Mouse (Mus musculus) retina, postnatal 1 day (tissue): ENCODE measurements around the gene Zfp426.
A peak's percentile ranks its signal among the peaks of the same experiment; 100 is the strongest.

Experiments
- DNase-seq: peaks from one replicate; pipeline ENCODE4 v3.0.0-alpha.2; 2012

Zfp426 gene

GRCm38 (mm10) chr9:20492527-20493233, at the start of gene Zfp426:
Gene Zfp426 (minus strand): TSS chr9:20492746.
- peak; percentile 94 for DNase-seq

DNA sequence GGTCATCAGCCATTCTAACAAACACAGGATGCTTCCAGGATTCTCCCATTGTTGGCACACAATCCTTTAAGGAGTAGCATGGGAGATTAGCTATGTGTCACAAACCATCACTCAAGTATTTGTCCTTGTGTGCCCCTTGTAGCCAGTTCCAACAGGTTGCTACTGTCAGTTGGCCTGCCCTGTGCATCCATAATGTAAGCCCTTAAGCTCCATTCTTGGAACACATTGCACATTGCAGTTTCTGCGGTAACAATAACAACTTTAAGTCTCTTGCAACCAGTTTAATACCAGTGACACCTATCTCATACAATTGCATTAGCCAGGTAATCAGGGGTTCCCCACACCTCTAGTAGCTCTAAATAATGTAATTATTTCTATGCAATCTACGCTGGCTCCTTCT, 44.1 kb upstream of the Zfp426 start:
- peak; percentile 36 for DNase-seq

DNA sequence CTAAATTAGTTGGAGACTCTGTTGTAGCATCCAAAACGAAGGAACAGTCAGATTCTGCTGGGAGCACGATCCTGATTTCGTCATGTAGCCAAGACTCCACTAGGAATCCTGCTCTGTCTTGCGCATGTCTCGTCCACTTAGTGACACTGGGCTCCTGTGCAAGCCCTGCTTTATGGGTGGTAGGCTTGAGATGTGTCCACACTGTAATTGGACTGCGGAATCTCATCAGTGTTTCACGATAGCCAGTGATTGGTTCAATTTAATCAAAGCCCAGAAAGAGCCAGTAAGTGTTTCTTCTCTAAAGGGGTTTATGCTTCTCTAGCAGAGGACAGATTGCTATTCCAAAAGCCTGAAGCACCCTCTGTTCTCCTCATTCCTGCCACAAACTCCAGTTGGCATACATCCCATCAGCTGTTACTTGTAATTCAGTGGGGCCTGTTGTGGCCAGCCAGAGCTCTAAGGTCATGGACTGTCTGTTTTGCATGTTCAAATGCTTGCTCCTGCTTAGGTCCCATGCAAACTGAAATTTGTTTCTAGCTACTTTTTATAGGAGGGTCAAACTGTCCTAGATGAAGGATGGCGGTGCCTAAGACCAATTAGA, 41.9 kb upstream of the Zfp426 start:
- DNase-seq = no peak

DNA sequence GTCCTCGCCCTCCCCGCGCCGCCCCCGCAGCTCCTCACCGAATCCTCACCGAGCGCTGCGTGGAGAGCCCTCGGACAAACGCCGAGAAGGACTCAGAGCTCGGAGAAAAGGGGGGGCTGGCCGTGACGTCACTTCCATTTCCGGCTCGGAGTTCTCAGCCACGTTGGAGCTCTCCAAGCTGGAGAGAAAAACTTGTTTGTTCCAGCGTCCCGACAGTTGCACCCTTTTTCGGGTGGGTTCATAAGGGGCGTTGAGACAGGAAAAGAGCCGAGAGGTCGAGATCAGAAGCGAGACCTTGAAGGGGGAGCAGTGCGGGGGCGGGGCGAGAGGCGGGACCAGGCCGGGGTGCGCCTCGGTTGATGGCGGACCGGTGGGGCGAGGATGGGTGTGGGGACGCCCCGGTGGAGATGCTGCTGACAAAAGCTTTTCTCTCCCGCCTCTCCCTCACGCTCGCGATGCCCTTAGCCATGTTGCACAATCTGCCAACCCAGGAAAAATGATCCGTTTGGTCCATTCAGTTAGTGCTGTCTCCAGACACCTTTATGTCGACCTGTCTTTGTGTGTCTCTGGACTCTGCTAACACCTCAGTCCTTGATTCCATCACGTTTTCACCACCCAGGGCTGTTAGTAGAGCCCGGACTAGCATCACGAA, 28.9 kb upstream of the Zfp426 start, which contains the start of gene Zfp266:
TSS of gene Zfp266 (minus strand) at position 112 of the 652 bp plus-strand sequence.
- DNase-seq = peak; percentile 94

DNA sequence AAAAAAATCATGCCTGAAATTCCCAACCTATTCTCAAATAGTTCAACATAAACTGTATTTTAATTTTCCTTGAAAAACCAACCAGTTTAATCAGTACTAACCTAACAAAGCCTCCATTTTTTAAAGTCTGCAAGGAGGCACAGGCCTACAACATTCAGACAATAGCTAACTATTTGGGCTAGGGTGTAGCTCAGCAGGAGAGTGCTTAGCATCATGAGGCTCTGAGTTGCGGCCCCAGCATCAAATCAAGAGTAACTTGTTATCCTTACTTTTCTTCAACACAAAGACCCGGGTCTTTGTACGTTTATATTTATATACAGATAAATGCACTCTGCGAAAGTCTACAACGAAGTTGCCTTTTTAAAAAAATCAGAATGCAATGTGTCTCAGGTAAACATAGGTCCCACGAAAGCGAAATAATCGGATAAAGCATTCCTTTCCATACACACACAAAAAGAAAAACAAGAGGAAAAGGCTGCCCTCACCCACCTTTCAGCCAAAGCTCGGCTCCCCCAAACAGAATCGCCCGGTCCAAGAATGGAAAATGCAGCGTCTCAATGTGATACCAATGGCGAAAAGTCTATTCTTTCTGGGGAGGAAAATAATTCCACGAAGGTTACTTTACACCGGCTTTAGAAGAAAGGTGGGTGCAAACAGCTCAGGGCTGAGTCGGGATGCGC, 28.1 kb upstream of the Zfp426 start:
- peak; percentile 22 for DNase-seq

DNA sequence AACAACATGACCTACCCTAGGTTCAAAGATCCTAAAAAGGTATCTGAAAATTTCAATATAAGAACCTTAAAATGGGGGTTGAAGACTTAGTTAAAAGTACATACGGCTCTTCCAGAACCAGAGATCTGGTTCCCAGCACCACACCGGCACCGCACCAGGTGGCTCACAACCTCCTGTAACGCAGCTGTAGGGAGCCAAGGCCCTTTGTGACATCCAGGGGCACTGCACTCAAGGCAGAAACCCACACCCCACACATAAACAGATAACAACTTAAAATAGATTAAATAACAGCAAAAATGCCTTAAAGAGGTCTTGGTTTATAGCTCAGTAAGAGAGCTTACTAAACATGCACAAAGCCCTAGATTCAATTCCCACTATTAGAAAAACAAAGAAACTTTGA, 27.4 kb upstream of the Zfp426 start:
- DNase-seq = no peak

DNA sequence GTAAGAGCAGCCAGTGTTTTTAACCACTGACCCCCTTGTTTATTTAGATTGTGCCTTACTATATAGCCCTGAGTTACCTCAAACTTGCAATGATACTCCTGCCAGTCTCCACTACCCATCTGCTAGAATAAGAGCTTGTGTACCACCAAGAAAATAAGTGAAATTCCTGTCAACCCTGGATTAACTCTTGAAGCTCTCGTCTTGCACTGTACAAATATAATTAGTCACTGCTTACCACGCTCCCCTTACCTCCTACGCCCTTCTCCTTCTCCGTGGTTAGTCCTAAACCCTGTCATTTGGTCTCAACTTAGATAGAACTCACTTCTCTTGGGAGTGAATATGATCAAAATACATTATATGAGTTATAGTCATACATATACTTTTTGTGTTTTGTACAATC, 26.2 kb upstream of the Zfp426 start:
- no peak for DNase-seq

DNA sequence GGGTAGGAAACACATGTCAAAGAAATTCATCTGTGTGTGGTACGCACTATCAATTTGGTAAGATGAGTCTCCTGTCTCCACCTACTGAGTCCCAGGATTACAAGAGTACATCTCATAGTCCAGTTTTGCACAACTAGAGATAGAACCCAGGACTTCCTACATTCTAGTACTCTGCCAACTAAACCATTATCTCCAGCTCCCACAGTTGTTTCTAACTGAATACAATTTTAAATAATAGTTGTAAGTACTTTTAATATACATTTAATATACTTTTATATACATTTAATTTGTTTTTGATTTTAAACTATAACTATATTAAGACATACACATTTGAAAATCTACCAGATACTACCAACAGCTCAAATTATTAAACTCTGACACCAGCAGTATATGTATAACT, 25.2 kb upstream of the Zfp426 start:
- no peak for DNase-seq

GRCm38 (mm10) chr9:20514016-20514415, 21.5 kb upstream of the Zfp426 start:
- no peak for DNase-seq

- DNase-seq = no peak
These were observed 20.2 kb upstream of the Zfp426 start for GRCm38 (mm10) chr9:20512714-20513113.

DNA sequence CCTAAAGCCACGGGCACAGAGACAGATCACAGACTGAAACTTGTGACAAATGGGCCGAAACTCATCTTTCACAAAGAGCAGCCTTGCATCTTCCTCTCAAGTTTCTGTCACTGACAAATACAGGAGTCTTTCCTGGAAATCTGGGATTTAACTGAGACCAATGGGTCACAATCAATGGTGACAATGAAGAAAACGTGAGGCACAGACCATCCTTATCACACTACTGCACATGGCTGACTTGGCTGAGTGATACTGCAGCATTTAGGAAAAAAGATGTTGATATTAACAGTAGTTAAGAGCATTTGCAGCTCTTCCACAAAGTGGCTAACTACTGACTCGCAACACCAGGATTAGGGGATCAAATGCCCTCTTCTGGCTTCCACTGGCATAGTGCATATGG, 19.1 kb upstream of the Zfp426 start:
- DNase-seq = no peak

DNA sequence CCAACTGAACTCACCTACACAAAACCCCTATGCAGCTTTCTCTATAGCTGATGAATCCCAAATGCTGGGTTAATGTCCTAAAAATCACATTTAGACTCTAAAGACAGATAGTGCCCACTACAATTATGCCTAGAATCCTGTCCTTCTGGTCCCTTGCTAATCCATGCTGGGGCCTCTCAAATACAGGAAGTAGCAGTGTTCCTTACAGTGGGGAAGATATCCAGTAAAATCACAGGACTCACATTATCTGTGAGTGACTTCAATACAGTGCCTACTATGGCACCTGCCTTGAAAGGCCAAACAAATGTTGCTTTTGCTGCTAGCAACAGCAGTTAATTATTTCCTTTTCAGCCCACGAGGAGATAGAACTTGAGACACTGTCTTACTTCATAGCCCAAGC, 17.8 kb upstream of the Zfp426 start:
- DNase-seq = no peak

GRCm38 (mm10) chr9:20509676-20510075, 17.1 kb upstream of the Zfp426 start:
- DNase-seq = no peak

DNA sequence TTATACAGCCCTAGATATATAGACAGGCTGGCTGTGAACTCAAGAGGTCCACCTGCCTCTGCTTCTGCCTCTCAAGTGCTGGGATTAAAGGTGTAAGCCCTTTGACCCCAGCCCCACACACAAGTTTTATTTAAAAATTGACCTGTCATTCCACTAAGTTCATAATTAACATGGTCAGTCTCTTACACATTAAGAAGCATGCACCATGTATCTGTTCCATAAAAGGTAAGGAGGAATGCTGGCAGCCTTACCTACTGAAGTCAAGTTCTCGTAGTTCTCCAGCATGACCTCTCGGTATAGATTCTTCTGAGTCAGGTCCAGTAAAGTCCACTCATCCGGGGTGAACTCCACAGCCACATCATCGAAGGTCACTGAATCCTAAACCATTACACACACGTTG, 12.3 kb upstream of the Zfp426 start:
- no peak for DNase-seq

DNA sequence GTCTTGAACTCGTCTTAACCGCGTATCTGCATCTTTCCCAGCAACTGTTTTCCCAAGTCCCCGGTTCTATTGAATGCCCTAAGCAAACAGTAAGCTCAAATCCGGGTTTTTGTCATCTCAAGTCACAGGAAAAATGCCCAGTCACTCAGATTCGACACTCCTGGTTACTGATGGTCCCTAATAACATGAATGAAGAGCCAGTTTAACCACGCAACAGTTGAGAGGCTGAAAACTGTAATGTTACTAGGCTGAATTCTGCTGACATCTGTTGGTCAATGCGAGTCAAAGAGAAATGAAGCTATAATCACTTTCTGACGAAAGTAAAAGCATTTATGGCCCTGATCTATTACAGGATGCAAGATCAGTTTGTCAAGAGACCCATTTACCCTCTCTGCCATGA, 735 bp upstream of the Zfp426 start:
- no peak for DNase-seq

- peak; percentile 3 for DNase-seq
These were observed 554 bp downstream of the Zfp426 start for GRCm38 (mm10) chr9:20491858-20492526.

- DNase-seq = no peak
These were observed 3.0 kb downstream of the Zfp426 start for GRCm38 (mm10) chr9:20489536-20489935.

DNA sequence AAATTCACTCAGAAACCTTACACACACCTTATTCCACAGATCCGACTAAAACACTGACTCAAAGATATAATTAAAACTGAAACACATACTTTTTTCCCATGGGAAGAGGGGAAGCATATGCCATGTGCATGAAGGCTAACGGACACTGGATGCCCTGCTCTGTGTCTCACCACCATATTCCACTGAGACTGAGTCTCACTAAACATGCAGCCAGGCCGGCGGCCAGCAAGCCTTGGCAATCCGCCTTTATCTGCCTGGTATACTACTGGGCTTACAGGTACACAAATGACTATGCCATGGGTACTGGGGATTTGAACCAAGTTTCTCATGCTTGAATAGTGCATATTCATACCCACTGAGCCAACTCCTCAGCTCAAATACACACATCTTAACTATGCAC, 13.2 kb downstream of the Zfp426 start:
- no peak for DNase-seq

DNA sequence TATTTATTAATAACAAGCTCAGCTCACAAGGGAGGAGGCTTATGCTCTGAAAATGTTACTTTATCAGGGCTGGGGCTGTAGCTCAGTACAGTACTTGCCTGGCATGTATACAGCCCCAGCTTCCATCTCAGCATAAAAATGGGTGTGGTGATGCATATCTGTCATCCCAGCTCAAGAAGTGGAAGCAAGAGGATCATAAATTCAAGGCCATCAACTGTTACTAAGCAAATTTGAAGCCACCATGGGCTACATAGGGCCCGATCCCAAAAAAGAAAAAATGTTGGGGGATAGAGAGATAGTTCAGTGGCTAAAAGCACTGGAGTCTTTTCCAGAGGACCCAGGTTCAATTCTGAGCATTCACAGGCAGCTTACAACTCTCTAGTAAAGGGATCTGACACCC, 15.9 kb downstream of the Zfp426 start:
- DNase-seq = no peak

DNA sequence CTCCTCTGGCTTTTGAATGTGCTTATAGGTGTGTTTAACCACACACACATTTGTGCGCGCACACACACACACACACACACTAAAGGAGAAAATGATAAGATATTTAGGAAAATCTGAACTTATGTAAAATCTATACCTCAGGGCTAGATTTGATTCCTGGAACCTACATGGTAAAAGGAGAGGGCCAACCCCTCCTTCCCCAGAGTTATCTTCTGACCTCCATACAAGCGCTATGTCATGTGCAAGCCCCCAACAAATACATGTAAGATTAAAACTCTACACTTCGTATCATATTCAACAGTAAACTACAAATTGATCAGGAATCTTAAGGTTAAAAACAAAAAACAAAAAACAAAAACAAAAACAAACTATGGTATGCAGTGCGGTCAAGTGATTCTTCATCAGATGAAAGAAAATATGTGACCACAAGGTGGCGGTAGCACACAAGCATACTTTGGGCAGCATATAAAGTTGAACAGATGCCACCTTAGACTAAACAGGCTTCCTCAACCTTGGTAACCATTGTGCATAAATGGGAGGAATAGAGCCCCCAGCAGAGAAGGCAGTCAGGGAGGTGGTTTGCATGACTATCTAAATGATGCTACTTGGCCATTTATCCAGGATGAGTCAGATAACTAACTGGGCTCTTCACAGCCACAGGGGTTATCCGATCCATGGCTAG, 25.6 kb downstream of the Zfp426 start:
- peak; percentile 84 for DNase-seq

DNA sequence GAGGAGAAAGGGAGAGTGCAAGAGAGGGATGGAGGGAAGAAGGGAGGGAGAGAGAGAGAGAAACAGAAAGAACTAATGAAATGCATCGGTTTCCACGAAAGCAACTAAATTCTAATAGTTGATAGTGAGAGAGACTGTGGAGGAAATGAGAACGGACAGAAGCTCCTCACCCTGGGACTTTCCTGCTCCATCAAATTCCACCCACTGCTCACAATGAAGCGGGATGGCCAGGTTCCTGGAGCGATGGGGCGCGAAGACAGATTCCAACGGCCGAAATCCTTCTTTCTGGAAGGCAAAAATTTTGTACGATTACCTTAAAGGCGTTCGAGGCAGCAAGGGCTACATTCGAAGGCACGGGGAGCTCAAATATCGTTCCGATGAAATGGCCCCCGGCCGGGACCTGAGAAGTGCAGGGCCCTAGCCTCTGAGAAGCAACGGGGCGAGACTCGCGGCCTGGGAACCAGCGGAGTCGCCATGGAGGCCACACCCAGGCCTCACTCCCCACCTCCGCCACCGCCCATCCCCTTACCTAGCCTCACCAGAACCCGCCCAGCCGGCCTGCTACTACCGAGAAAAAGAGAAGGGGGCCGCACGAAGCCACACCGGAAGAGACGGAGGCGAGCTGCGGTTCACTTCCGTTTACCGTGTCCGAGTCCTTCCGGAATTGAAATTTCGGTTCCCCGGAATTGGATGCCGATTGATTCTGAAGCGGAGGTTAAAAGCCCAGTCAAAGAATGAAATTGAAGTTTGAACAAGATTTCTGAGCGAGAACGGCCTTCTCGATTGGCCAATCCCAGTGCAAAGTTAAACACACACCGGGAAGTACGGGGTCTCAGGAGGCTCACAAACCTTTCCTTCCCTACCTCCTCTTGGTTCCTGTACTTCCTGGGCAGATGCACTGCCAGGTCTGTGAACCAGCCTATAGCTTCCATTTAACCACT, 32.9 kb downstream of the Zfp426 start, which contains the start of gene Zfp26:
TSS of gene Zfp26 (minus strand) at position 786 of the 941 bp plus-strand sequence.
- DNase-seq = peak; percentile 89
